Comparison of ENCODE assay signal across 21 mouse cellular contexts in genomic region chr9:72775022-72775421, GRCm38 (mm10). TPM values are rescaled to one million over a fixed set of nuclear protein-coding genes. Genes with fewer than 3 reads are reported as not detected.
"Had no signal": no experiment of that assay in that cellular context is flagged by ENCODE, and none has a peak within 500 bp of the region (broad histone marks: within the 10 kb centered on the region; RNA-seq: fewer than 3 reads in every experiment).

No protein-coding gene starts in this region.

- H3K4me2 ChIP-seq: lung, embryonic 14.5 days; midbrain, embryonic 12.5 days; neural tube, embryonic 13.5 days; neural tube, embryonic 15.5 days had no signal

- H3K4me3 ChIP-seq: midbrain, embryonic 10.5 days; midbrain, embryonic 12.5 days; myocyte; neural tube, embryonic 13.5 days; neural tube, embryonic 15.5 days had no signal

- H3K9ac ChIP-seq: lung, embryonic 14.5 days; midbrain, embryonic 12.5 days; neural tube, embryonic 13.5 days; neural tube, embryonic 15.5 days had no signal

- ATAC-seq: midbrain, embryonic 16.5 days had no signal

- H3K27me3 ChIP-seq: midbrain, embryonic 12.5 days; neural tube, embryonic 13.5 days; neural tube, embryonic 15.5 days had no signal

- H3K27ac ChIP-seq: midbrain, embryonic 10.5 days; midbrain, embryonic 12.5 days; neural tube, embryonic 13.5 days; neural tube, embryonic 15.5 days had no signal

- DNase-seq: lung, adult 18-20 months; lung, embryonic 14.5 days; lung, postnatal 10 days; lung, postnatal 4 days; midbrain, embryonic 14.5 days; retina, postnatal 1 day; right cerebral cortex, adult 18-20 months; right cerebral cortex, postnatal 25 days; right cerebral cortex, postnatal 4 days; spleen, adult 18-20 months; thymus, adult 18-20 months; thymus, postnatal 14 days; thymus, postnatal 36 days had no signal

- H3K36me3 ChIP-seq: midbrain, embryonic 10.5 days; midbrain, embryonic 12.5 days; neural tube, embryonic 13.5 days; neural tube, embryonic 15.5 days had no signal

- H3K4me1 ChIP-seq: neural tube, embryonic 15.5 days had no signal

- H3K9me3 ChIP-seq: midbrain, embryonic 10.5 days; midbrain, embryonic 12.5 days; neural tube, embryonic 13.5 days; neural tube, embryonic 15.5 days had no signal

RNA-seq across cellular contexts. Expression of gene Prtg, which starts 31.7 kb away (rescaled TPM):
- total RNA-seq: megakaryocyte, adult 5-6 weeks; megakaryocyte-erythroid progenitor cell, adult 5-6 weeks had no signal
